Mouse (Mus musculus): Measurements from ENCODE around the gene Lamc1.

Lamc1 gene

GRCm38 (mm10) chr1:153191943-153192329 is 140.7 kb downstream of the Lamc1 start:
- DNase-seq (ENCODE audit: low read depth, low spot score): peak; percentile 57

GRCm38 (mm10) chr1:153191237-153191942 is 141.2 kb downstream of the Lamc1 start:
- DNase-seq (ENCODE audit: low read depth, low spot score): peak; percentile 48

- peak; percentile 29 for DNase-seq (ENCODE audit: low read depth, low spot score)
Measured at GRCm38 (mm10) chr1:153188081-153188480, 144.5 kb downstream of the Lamc1 start.

DNA sequence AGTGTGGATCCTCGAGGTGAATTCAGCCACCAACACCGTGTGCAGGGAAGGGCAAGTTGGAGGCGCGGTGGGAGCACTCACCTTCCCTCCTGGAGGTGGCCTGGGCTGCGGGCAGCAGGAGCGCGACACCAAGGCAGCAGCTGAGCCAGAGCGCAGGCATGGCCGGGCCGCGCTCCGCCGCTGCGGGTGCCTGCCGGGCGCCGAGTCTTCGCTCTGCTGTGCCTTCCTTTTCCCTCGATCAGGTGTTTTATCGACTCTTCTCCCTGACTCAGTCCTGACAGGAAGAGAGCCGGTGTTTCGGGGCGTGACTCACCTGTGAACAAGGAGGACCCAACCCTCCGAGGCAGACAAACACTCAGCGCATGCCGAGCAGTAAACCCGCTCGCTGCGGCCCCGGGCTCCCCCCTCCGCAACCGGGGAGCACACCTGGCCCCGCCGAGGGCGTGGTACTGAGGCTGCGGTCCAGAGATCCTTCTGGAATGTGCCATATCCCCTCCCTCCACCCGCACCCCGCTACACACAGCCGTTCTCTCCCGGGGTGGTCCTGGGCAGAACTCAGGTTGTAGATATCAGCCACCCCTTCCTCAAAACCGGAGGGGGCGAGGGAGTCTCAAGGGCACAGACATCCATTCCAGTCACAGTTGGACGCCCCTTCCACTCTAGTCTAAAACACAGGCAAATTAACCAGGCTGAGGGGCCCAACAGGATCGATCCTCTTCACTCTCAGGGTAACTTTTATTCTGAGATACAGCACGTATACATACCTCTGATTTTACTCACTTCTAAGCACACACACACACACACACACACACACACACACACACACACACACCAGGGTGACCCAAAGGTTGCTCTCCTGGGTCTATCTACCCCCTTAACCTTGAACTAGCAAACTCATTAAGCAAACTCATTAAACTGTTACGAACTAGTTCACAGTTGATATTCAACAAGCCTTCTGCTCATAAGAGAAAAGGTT is 146.5 kb downstream of the Lamc1 start, which contains the start of gene Lamc2:
Gene Lamc2 (minus strand): TSS at position 620 of the 976 bp plus-strand sequence.
- DNase-seq (ENCODE audit: low read depth, low spot score): no peak

GRCm38 (mm10) chr1:153180586-153181289 is 151.8 kb downstream of the Lamc1 start:
- peak; percentile 88 for DNase-seq (ENCODE audit: low read depth, low spot score)

- DNase-seq (ENCODE audit: low read depth, low spot score): peak; percentile 19
Measured at GRCm38 (mm10) chr1:153180160-153180559, 152.4 kb downstream of the Lamc1 start.

- peak; percentile 68 for DNase-seq (ENCODE audit: low read depth, low spot score)
Measured at GRCm38 (mm10) chr1:153174801-153175200, 157.8 kb downstream of the Lamc1 start.

DNA sequence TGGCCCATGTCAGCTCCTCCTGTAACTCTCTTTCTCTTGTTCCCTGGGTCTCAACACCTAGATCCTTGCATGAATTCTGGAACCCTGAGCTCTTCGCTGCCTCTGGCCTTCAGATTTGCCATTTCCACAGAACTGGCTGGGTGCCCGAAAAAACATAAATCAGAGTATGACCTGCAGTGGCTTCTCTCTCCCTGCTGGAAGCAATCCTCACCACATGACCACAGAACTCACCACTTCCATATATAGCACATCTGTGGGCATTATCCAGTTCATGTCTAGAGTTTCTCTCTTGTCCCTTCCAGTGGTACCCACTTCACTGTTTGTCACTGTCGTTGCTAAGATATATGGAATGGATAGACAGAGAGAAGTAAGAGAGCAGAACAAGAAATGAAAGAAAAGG is 159.3 kb downstream of the Lamc1 start:
- peak; percentile 95 for DNase-seq (ENCODE audit: low read depth, low spot score)

DNA sequence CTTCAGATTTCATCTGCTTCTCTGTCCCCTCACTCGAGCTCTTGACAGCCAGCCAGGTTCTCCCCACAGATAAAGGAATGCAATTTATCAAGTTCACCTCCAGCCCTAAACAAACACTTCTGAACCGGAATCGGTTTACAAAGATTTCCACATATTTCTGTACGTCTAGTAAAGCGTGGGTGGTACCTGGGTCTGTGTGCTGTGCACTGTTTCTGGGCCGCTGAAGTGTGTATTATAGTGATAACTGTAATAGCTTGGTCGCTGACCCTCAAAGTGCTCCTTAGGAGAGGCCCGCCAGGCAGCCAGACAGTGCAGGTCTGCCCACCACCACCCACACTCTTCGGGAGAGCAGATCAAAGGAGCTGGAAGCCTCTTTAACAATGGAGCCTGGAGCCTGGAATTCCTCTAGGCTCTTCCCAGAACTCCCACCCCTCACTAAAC is 160.3 kb downstream of the Lamc1 start:
- peak; percentile 74 for DNase-seq (ENCODE audit: low read depth, low spot score)

GRCm38 (mm10) chr1:153171011-153171410 is 161.6 kb downstream of the Lamc1 start:
- no peak for DNase-seq (ENCODE audit: low read depth, low spot score)

Measured in 3T3-L1 (cell line).